Mouse (Mus musculus) heart, adult 9 months (tissue): Measurements from ENCODE around the gene Vasn.

Experiments used
- DNase-seq, 2 experiments: peaks; one replicate each; pipeline ENCODE4 v3.0.0; 2022; ENCODE audit warnings: low spot score in 2 of 2

Vasn gene

GRCm38 (mm10) chr16:4642190-4642589 lies 2.4 kb downstream of the Vasn start:
- DNase-seq: peak; percentile 71 to 75

DNA sequence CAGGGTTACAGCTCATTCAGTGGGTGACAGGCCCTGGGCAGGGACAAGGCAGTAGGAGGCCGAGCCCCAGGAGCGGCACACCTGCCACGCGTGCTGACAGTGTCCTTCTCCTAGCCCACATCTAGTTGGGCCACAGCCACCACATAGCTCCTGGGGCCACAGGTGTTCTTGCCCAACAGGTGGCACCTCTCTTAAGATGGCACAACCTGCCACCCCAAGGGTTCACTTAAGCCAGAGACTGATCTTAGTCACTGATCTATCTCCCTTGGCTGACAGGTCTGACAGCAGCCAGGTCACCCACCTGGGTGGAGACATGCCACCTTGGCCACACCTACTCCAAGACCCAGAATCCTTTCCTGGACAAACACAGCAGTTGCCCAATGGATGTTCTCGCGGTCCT lies 3.2 kb downstream of the Vasn start:
- DNase-seq: no peak

- DNase-seq: peak; percentile 82 to 89
These were observed 4.1 kb downstream of the Vasn start for GRCm38 (mm10) chr16:4643670-4644419.

DNA sequence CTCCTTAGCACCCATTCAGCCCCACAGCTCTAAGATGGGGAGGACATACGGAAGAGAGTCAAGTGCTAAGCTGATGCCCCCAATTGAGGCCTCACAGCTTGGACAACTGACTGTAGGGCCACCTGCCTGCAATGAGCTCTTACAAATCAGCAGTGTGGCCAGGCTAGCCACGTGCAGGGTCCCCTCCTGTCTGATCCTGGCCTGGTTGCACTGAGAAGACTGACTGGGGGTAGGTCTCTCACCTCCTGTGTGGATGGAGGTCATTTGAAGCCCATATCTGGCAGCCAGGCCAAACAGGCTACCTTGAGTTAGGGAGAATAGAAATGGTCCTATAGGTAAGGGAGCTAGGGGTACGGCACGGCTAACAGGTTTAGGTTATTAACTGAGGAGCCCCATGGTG lies 6.1 kb downstream of the Vasn start:
- DNase-seq: no peak

DNA sequence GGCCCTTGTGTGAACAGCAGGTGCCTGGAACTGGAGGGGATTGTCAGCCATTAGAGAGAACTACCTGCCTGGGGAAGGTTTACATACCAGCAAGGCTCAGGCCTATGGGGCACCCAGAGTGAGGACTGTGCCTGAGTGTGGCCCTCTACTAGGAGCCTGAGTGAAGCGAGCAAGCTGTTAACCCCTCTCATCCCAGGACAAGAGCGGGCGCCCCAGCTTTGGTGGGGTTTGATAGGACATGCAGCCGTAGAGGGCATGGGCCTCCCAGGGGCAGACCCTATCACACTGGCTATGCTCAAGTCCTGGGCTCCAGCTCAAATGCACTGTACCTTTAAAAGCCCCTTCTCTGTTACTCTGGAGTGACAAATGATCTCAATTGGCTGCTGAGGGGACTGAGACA lies 7.1 kb downstream of the Vasn start:
- no peak for DNase-seq

DNA sequence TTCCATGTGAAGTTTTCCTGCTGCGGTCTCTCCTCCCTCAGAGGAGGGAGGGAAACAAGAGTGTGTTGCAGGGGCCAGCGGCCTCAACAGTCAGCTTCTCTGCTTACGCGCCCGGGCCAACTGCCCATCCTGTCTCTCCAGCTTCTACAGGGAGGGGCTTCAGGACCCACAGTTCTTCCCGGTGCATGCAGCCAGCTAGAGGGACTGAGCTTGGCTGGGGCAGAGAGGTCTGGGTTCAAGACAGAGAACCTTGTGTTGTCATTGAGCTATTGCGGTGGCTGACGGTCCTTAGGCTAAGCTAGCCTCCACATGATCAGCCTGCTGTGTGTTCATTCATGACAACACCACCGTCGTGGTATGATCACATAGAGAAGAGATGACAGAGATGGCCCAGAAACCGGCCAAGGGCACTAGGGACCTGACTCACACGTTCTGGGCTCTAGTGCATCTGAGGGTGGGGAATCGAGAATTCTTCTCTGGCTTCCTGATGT lies 8.0 kb downstream of the Vasn start:
- DNase-seq: peak; percentile 61 to 74

DNA sequence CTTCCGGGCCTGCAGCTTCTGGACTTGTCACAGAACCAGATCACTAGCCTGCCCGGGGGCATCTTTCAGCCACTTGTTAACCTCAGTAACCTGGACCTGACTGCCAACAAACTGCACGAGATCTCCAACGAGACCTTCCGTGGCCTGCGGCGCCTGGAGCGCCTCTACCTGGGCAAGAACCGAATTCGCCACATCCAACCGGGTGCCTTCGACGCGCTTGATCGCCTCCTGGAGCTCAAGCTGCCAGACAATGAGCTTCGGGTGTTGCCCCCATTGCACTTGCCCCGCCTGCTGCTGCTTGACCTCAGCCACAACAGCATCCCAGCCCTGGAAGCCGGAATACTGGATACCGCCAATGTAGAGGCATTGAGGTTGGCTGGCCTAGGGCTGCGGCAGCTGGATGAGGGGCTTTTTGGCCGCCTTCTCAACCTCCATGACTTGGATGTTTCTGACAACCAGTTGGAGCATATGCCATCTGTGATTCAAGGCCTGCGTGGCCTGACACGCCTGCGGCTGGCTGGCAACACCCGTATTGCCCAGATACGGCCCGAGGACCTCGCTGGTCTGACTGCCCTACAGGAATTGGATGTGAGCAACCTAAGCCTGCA lies 8.8 kb downstream of the Vasn start:
- DNase-seq: no peak

DNA sequence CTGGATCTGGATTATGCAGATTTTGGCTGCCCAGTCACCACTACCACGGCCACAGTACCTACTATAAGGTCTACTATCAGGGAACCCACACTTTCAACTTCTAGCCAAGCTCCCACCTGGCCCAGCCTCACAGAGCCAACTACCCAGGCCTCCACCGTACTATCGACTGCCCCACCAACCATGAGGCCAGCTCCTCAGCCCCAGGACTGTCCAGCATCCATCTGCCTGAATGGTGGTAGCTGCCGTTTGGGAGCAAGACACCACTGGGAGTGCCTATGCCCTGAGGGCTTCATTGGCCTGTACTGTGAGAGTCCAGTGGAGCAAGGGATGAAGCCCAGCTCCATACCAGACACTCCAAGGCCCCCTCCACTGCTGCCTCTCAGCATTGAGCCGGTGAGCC lies 9.5 kb downstream of the Vasn start:
- no peak for DNase-seq

- DNase-seq: no peak
These were observed 10.0 kb downstream of the Vasn start for GRCm38 (mm10) chr16:4649692-4650091.

GRCm38 (mm10) chr16:4650161-4650560 lies 10.4 kb downstream of the Vasn start:
- no peak for DNase-seq

- DNase-seq: no peak
These were observed 11.3 kb downstream of the Vasn start for GRCm38 (mm10) chr16:4651081-4651480.

DNA sequence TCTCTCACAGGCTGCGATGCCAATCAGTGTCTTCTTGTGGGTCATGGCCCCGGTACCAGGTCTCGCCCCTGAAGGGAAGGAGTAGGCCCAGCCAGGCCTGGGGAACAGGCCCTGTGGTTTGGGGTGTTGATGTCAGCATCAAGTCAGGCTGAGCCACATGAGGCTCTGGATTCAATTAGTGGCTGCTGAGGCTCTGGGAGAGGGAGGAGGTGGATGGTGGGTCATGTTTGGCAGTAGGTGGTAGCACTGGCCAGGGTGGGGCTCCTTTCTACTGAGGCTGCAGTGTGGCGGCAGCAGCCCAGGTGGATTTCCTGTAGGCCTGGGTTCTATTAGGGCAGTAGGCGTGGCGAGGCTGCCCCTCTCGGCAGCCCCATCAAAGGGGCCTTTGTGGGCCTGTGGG lies 11.9 kb downstream of the Vasn start:
- DNase-seq: no peak

DNA sequence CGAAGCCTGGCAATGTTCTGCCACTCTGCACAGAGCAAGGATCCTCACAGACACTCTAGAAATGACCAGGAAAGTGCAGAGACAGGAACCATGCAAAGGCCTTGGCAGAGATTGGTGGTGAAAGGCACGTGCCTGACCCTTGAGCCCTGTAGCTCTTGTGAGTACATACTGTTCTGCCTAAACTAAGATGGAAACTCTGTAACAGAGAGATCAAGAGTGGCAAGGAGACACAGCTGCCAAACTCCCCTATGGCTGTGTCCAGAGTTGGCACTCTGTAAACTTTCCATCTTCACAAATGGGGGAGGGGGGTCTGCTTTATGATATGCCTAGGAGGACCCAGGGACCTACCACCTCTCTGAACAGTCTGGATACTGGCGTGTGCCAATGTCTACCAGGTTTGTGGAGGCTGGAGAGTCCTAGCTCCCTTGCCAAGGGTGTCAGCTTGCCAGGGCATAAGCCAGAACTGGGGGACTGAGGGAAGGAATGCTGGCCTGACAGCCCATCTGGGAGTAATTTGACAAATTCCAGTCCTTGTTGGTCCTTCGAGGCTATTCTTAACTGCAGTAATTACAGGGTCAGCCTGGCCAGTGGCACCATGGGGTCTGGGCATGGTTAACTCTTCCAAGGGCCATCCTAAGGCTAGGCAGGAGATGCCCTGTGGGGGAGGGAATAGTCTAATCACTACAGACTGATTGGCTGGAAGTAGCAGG lies 13.1 kb downstream of the Vasn start:
- DNase-seq: no peak

DNA sequence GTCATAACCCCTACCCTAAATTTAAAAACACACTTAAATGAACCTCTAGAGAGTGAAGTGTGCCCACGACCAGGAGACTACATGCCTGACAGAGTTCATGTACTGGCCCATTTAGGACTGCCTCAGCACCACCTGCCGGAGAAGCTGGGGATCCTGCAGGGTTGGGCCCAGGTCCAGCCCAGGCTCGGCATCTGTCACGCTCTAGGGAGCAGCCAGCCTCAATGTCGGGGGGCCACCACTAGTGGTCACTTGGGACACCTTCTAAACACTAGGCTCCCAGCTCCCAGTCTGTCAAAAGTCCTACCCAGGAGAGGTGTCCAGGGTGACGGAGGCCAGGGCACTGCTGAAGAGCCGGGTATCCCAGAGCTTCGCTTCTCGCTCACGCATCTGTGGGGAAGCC lies 15.0 kb downstream of the Vasn start:
- no peak for DNase-seq

DNA sequence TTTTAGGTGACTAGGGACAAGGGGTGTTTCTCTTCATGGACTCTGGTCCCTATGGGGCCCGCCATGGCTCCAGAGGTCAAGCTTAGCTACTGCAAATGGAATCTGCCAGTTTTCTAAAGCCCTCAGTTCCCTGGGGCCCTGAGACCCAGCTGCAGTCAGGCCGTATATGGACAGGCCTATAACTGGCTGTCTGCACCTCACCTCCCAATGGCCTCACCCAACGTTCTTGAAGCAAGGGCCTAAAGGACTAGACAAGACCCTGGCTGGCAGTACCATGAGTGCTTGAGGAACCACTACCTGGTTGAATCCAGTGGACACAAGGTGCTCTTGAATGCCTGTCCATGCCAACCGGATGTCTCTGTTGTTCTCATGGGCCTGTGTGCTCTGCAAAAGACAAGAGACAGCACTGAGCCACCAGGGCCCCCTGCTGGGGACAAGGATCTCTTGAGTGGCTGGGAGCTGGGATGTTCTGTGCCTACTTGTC lies 15.6 kb downstream of the Vasn start:
- DNase-seq: peak; percentile 68 to 69

DNA sequence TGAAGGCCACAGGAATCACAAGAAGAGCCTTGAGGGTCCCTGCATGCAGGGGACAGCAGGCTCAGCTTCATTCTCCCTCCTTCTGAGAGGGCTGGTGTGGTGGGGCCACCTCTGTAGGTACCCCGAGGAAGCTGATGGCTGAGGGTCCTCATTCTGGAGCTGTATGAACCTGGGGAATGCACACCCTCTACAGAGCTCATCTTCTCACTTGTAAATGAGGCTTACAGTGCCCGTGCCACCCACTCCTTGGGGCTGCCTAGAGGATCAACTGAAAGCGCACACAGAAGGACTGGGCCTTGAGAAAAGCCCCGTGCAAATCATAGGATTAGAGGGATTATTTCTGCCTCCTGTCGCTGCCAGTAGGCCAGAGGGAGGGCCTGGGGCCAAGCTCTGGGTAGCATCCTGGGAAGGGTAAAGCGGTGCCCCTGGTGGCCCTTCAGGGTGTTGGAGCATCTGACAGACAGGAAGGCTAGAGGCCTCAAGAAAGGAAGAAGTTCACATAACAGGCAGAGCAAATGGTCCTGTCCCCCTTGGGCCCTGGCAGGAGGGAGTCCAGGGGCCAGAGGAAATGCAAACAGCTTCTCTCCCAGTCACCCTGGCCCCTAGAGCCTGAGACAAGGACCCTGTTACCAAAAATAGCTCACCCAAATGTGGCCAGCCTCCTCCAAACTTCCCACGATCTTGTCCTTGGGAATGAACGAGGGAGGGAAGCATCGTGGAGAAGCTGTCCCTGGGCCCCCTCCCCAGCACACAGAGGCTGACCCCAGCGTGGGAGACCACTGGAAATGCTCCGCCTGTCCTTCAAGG lies 16.2 kb downstream of the Vasn start:
- peak in 1 of 2 experiments; percentile 58 for DNase-seq

DNA sequence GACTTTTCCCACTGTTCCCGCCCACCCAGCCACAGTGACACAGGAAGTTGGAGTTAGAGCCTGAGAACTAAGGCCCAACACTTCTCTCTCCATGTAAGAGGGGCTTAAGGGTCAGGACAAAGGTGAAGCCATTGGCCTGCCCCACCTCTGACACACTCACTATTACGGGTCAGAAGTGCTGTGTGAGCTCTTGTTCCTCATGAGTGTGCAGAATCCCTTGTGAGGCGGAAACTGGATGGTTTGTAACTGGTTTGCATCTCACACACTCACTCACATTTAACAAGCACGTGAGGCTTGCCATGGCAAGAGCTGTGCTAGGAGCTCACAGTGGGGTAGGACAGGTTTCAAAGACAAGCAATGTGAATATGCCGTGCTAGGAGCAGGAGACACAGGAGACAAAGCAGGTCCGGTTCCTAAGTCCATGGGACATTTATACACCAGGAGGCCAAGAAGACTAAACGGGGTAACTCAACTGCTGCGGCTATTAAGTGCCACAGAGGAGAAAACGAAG lies 16.9 kb downstream of the Vasn start:
- no peak for DNase-seq

DNA sequence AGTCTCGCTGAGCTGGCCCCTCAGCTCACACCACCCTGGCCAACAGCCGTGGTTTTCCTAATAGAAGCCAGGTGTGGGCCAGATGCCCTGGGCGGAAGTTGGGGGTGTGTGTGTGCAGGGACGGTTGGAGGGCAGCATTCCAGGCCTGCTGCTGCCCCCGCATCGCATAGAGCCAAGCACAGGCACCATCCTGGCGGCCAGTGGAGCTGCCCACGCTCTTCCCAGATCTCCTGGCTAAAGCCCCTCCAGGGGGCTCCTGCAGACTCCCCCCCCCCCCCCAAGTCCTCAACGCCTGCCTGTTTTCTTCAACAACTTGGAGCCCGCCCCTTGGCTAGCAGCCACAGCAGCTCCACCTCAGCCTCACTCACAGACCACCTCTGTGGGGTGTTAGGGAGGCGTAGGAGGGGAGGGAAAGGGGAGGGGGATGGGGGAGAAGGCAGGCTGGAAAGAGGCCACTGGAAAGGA lies 19.1 kb downstream of the Vasn start:
- no peak for DNase-seq

DNA sequence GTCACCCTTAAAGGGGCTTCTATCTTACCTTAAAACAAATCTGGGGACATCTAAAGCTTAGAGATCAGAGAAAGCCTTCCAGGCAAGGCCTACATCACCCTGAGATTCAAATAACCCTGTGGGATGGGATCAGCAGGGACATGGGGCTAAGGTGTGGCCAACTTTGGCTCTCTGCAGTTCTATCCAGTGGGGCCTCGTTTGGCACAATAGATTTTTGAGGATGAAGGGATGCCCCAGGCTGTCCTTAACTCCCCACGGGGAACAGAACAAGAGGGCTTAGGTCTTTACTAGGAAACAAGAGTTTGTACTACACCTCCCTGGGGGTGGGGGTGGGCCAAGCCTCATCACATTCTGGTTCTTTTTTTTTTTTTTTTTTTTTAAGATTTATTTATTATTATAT lies 19.6 kb downstream of the Vasn start:
- DNase-seq: no peak

GRCm38 (mm10) chr16:4661605-4662004 lies 21.9 kb downstream of the Vasn start:
- DNase-seq: no peak

DNA sequence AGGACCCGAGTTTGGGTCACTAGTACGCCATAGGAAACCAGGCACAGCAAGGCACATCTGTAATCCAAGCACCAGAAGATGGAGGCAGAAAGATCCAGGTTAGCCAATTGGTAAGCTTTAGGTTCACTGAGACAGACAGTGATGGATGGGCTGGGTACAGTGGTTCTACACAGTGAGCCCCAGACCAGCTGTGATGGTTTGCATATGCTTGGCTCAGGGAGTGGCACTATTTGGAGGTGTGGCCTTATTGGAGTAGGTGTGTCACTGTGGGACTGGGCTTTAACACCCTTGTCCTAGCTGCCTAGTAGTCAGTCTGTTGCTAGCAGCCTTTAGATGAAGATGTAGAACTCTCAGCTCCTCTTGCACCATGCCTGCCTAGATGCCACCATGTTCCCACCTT lies 24.1 kb downstream of the Vasn start:
- no peak for DNase-seq

GRCm38 (mm10) chr16:4665726-4666125 lies 26.0 kb downstream of the Vasn start:
- DNase-seq: no peak
